Mouse (Mus musculus) testis, adult 2 months (tissue): ENCODE data around the gene Gm29133. TPM values are rescaled to one million over a fixed set of nuclear protein-coding genes. Genes with fewer than 3 reads are reported as not detected.

Source experiments
- H3K27ac ChIP-seq: fragments of 200-500 bp; 2 replicates; pipeline ENCODE4 v1.5.1; 2012; ENCODE audit warnings: low read depth, low read length; ENCODE audit not compliant: control insufficient read depth, insufficient read depth
- H3K27me3 ChIP-seq: fragments of 200-500 bp; 2 replicates; pipeline ENCODE4 v1.6.1; 2012; ENCODE audit warnings: mild to moderate bottlenecking, low read length, moderate library complexity; ENCODE audit not compliant: control insufficient read depth, insufficient read depth
- H3K36me3 ChIP-seq: fragments of 200-500 bp; 2 replicates; pipeline ENCODE4 v1.6.1; 2012; ENCODE audit warnings: mild to moderate bottlenecking, low read length; ENCODE audit not compliant: control insufficient read depth, insufficient read depth
- H3K4me1 ChIP-seq: fragments of 200-500 bp; 2 replicates; pipeline ENCODE4 v1.6.1; 2012; ENCODE audit warnings: low read length; ENCODE audit not compliant: control insufficient read depth, insufficient read depth
- H3K4me3 ChIP-seq: fragments of 200-500 bp; 2 replicates; pipeline ENCODE4 v1.5.1; 2012; ENCODE audit warnings: low read depth, mild to moderate bottlenecking, low read length, moderate library complexity, mixed read lengths; ENCODE audit not compliant: control insufficient read depth
- CTCF ChIP-seq: fragments of 200-500 bp; IDR thresholded peaks from 2 replicates; pipeline ENCODE4 v1.5.1; 2012; ENCODE audit warnings: low read depth, mild to moderate bottlenecking, inconsistent platforms, low read length, moderate library complexity; ENCODE audit not compliant: control insufficient read depth, insufficient read depth, insufficient replicate concordance
- POLR2A ChIP-seq: fragments of 200-500 bp; IDR thresholded peaks from 2 replicates; pipeline ENCODE4 v1.6.1; 2012; ENCODE audit warnings: low read depth, mild to moderate bottlenecking, inconsistent platforms, low read length, moderate library complexity; ENCODE audit not compliant: control insufficient read depth
- polyA plus RNA-seq: library from polyadenylated mRNA; depleted of rRNA; stranded (reverse); fragments of >200 nt; gene quantifications from 2 replicates; pipeline ENCODE4 v1.2.3, GENCODE M21; 2012

Gm29133 gene
- polyA plus RNA-seq, 1 experiment: not detected

- no peaks in the 10 kb centered on the region for H3K27me3 ChIP-seq
- no peak overlapping the region for H3K4me3 ChIP-seq
- H3K27ac ChIP-seq: no peak overlapping the region
- no peaks in the 10 kb centered on the region for H3K36me3 ChIP-seq
- no peaks in the 10 kb centered on the region for H3K4me1 ChIP-seq
- no peak for TF ChIP-seq CTCF
- no peak for TF ChIP-seq POLR2A
These were observed 4.1 kb upstream of the Gm29133 start for GRCm38 (mm10) chr3:75743664-75744437.

DNA sequence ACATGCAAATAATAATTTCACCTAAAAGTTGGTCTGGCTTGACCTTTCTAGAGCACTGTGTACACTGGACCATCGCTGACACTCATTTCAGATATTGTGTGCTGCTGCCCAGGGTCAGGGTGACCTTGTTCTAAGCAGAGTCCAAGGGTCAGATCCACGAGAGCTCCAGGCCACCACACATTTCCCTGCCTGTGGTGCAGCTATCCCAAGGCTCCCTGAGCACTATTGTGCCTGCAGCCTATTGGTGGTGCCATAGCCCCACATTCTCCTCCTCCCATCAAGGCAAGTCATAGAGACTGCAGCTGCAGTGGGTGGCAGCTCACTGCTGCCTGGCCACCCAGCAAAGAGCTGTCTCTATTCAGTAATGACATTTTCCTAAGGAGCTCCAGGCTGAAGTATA lies 2.7 kb upstream of the Gm29133 start:
- H3K4me3 ChIP-seq: no peak overlapping the region
- H3K36me3 ChIP-seq: no peaks in the 10 kb centered on the region
- no peaks in the 10 kb centered on the region for H3K27me3 ChIP-seq
- TF ChIP-seq CTCF (no peak; the same call in 1 of the 2 replicates), POLR2A (no peak)
- H3K27ac ChIP-seq: no peak overlapping the region
- no peaks in the 10 kb centered on the region for H3K4me1 ChIP-seq

GRCm38 (mm10) chr3:75763351-75763750 lies 15.4 kb downstream of the Gm29133 start:
- H3K36me3 ChIP-seq: no peaks in the 10 kb centered on the region
- H3K4me1 ChIP-seq: no peaks in the 10 kb centered on the region
- H3K27ac ChIP-seq: no peak overlapping the region
- no peak overlapping the region for H3K4me3 ChIP-seq
- H3K27me3 ChIP-seq: no peaks in the 10 kb centered on the region
- TF ChIP-seq POLR2A (no peak), CTCF (no peak)

GRCm38 (mm10) chr3:75774253-75774652 lies 26.3 kb downstream of the Gm29133 start:
- H3K27ac ChIP-seq: no peak overlapping the region
- no peak overlapping the region for H3K4me3 ChIP-seq
- TF ChIP-seq POLR2A (no peak), CTCF (no peak)
- no peaks in the 10 kb centered on the region for H3K36me3 ChIP-seq
- H3K4me1 ChIP-seq: no peaks in the 10 kb centered on the region
- no peaks in the 10 kb centered on the region for H3K27me3 ChIP-seq

GRCm38 (mm10) chr3:75808001-75808400 lies 60.0 kb downstream of the Gm29133 start:
- TF ChIP-seq POLR2A (no peak), CTCF (no peak)
- H3K27me3 ChIP-seq: no peaks in the 10 kb centered on the region
- no peak overlapping the region for H3K27ac ChIP-seq
- no peaks in the 10 kb centered on the region for H3K4me1 ChIP-seq
- no peaks in the 10 kb centered on the region for H3K36me3 ChIP-seq
- H3K4me3 ChIP-seq: no peak overlapping the region

- no peaks in the 10 kb centered on the region for H3K27me3 ChIP-seq
- no peaks in the 10 kb centered on the region for H3K4me1 ChIP-seq
- H3K27ac ChIP-seq: no peak overlapping the region
- no peak overlapping the region for H3K4me3 ChIP-seq
- no peaks in the 10 kb centered on the region for H3K36me3 ChIP-seq
- TF ChIP-seq POLR2A (no peak), CTCF (no peak)
These were observed 75.9 kb downstream of the Gm29133 start for GRCm38 (mm10) chr3:75823934-75824333.

DNA sequence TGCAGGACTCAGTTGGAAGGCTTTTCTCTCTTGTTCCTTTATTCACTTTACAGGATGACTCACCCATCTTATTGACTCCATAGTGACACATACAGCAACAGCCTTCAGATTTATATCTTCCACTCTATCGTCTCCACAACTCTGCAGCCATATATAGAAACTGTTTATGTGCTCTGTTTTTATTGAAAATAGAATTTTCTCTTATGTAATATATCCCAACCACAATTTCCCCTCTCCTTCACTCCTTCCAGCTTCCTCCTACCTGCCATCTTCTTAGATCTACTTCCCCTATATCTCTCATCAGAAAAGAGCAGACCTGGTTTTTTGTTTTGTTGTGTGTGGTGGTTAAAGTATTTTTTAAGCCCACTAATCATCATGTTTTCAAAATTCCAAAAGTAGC lies 76.5 kb downstream of the Gm29133 start:
- Histone ChIP-seq H3K27me3 (no peaks in the 10 kb centered on the region), H3K4me3 (no peak overlapping the region), H3K4me1 (no peaks in the 10 kb centered on the region), H3K36me3 (no peaks in the 10 kb centered on the region), H3K27ac (no peak overlapping the region)
- TF ChIP-seq POLR2A: no peak
- TF ChIP-seq CTCF: no peak

DNA sequence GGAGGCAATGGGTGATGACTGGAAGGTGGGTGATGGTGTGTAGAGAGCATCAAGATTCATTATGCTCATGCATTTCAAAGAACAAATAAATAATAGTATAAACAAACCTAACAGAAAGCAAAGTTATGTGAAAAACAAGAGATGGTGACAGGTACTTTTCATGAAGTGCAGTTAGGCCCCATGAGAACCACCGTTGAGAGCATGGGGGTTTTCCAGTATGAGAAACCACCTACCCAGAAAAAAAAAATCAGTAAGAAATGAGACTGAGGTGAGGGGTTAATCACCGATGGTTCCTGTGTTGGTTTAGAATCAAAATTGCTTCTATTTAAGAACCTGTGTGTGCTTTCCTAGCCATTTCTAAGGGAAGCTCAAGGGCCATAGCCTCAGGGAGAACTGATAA lies 86.8 kb downstream of the Gm29133 start:
- no peak for TF ChIP-seq CTCF
- TF ChIP-seq POLR2A: no peak
- Histone ChIP-seq H3K4me3 (no peak overlapping the region), H3K27ac (no peak overlapping the region), H3K36me3 (no peaks in the 10 kb centered on the region), H3K27me3 (no peaks in the 10 kb centered on the region), H3K4me1 (no peaks in the 10 kb centered on the region)
